Mouse (Mus musculus) lung, postnatal 10 days (tissue): ENCODE results near the gene 5730507C01Rik.
A peak's percentile ranks its signal among the peaks of the same experiment; 100 is the strongest.
"Not testable (repeated sequence)": the region's sequence is repeated elsewhere in the genome, so short reads cannot be mapped to it uniquely, and the experiment has no call there.

Source experiments
- DNase-seq: peaks from one replicate; pipeline ENCODE4 v3.0.0; 2021

5730507C01Rik gene

DNA sequence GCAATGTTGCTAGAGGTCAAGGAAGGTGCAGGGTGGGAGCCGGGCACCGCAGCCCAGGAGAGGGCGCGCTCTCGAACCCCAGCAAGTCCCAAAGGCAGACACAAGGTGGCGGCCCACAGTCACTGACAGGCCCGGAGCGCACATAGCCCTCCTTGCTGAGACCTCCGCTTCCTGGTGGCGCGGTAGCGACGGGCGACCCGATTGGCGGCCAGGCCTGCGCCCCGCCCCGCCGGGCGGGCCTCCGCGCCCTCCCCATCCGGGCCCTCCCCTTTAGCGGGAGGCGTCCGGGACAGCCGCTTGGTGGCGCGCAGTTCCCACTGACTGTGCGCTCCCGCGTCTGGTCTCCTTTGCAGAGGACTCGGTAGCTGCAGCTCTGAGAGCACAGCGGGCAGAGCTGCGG lies at the start of gene 5730507C01Rik:
Gene 5730507C01Rik (plus strand): TSS at position 340 of the 400 bp plus-strand sequence.
- DNase-seq = peak; percentile 62

DNA sequence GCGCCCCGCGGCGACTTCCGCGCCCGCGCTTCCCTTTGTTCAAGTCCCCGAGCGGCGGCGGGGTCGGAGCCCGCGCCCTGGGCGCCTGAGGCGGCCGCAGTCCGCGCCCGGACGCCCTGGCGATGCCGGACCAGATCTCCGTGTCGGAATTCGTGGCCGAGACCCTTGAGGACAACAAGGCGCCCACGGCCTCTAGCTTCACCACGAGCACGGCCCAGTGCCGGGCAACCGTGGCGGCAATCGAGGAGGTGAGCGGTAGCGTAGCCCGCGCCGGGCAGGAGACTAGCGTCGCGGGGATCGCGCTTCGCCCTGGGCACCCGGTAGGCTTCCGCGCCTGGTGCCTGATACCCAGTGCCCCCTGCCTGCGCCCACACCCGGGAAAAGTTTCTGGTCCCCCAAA lies 306 bp downstream of the 5730507C01Rik start:
- DNase-seq = not testable (repeated sequence)

DNA sequence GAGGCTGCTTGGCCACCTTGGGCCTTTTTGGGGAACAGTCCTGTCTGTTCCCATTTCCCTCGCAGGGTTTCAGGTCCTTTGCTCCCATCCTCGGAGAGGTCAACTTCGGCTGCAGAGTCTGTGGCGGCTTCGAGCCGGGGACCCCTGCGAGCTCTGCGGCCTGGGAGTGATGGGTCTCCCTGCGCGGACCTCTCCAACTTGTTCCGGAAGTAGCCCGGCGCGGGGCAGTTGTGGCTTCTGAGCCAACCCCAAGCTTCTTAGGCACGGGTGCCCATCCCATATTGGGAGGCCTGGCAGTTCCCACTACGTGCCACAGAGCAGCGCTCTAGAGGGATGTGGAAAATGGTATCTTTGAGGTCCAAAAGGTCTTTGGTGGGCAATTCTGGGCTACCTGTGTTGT lies 767 bp downstream of the 5730507C01Rik start:
- DNase-seq = peak; percentile 1
